Mouse (Mus musculus) bone marrow, adult 2 months (tissue): ENCODE measurements around the gene Tssk3. TPM values are rescaled to one million over a fixed set of nuclear protein-coding genes. Genes with fewer than 3 reads are reported as not detected.

Experiments used
- H3K27ac ChIP-seq: fragments of 200-500 bp; 2 replicates; pipeline ENCODE4 v1.5.1; 2012; ENCODE audit warnings: low read depth, mild to moderate bottlenecking, control low read depth, inconsistent platforms, low read length; ENCODE audit not compliant: control insufficient read depth, poor library complexity, insufficient read depth
- H3K4me1 ChIP-seq: fragments of 200-500 bp; 2 replicates; pipeline ENCODE4 v1.6.1; 2011; ENCODE audit warnings: low read length; ENCODE audit not compliant: control insufficient read depth, insufficient read depth
- H3K4me3 ChIP-seq: fragments of 200-500 bp; replicated peaks from 2 replicates; pipeline ENCODE3; 2011; ENCODE audit warnings: mild to moderate bottlenecking, low read depth, low read length, control low read depth; ENCODE audit not compliant: control insufficient read depth
- CTCF ChIP-seq: fragments of 200-500 bp; IDR thresholded peaks from 2 replicates; pipeline ENCODE4 v1.5.1; 2011; ENCODE audit warnings: low read length, control low read depth; ENCODE audit not compliant: control insufficient read depth, insufficient read depth
- POLR2A ChIP-seq: fragments of 200-500 bp; IDR thresholded peaks from 2 replicates; pipeline ENCODE4 v1.6.1; 2011; ENCODE audit warnings: low read depth, mild to moderate bottlenecking, control low read depth, low read length, borderline replicate concordance; ENCODE audit not compliant: control insufficient read depth
- WGBS: fragments of 180-500 bp; shearing (Covaris S2); methylation state at CpG from one replicate; pipeline ENCODE4 v1.1.7; 2018; 5-methylcytosine and 5-hydroxymethylcytosine counted together
- polyA plus RNA-seq: library from polyadenylated mRNA; stranded (reverse); fragments of >200 nt; gene quantifications from 2 replicates; pipeline ENCODE4 v1.2.4, GENCODE M21; 2011; ENCODE audit warnings: low replicate concordance; ENCODE audit not compliant: missing spikeins, insufficient read depth, insufficient read length

Gene Tssk3
- polyA plus RNA-seq, 1 experiment: not detected

DNA sequence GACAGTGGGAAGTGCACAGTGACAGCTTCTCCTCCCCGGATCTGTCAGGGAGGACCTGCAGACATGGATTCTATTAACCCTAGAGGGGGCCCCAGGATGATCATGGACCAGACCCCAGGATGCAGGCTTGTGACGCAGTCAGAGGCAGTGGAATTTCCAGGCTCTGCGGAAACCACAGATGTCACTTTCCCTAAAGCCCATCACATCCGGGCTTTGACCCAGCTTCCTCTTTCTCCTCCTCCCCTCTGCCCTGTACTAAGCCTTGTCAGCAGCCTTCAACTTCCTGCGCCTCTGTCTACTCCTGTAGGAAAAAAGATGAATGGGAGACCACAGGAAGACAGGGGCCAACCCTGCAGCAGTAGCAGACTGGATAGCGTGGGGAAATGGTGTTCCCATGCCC is 5.8 kb upstream of the Tssk3 start:
- H3K27ac ChIP-seq: 0 out of 2 replicates have a peak overlapping the region, but pooled peaks have one; percentile 28
- H3K4me3 ChIP-seq: peak overlapping the region; percentile 7
- peak; percentile 0; the same call in 1 of the 2 replicates for TF ChIP-seq CTCF
- no peak for TF ChIP-seq POLR2A
- WGBS: 2% methylated on average over 6 of the region's 6 CpGs
- H3K4me1 ChIP-seq: peaks cover 6% of the 10 kb centered on the region

DNA sequence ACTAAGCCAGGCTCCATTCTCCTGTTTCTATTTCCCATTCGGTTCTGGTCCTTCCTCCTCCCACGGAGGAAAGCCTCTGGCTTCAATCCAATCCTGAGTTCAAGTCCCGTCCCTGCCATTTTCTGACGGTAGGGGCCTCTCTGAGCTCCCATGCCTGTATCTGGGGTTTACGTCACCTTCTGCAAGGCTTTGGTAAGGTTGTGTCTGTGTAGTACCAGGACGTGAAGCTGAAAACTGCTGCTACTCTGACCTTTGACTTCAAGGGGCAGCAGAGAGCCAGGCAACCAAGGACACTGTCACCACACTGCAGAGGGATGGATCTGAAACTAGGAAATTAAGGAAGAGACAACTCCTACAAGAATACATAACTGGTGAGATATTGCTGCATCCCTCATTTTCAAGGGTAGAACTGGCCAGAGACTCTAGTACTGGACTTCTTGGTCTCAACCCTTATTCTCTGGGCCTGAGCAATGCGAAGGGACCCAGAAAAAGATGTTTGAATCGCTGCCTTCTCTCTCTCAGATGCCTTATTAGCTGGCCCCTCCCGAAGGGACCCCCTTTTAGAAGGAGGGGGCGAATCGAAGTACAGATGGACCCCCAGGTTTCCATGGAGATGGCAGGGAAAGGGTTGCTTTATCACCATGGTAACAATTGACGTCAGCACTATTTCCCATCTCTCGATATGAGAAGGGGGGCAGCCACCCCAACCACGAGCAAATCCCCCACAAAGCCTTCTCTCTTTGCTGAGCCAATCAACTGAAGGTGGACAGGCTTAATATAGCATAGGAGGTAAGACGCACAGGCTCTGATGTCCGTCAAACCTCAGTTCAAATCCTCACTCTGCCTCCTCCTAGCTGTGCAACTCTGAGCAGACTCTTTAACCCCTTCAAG is 5.1 kb upstream of the Tssk3 start:
- peak overlapping the region; percentile 7 for H3K4me3 ChIP-seq

DNA sequence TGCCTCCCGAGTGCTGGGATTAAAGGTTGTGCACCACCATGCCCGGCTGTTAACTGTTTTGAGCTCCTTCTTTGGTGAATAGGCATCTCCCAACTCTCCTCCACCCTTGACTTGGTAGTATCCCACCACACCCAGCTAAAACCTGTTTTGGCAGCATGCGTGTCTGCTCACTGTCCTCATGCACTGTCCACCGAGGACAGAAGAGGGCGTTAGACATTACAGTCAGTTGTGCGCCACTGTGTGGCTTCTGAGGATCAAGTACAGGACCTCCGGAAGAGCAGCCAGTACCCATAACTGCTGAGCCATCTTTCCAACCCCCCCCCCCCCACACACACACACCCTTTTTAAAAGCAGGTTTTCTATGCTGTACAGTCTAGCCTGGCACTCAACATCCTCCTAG is 3.9 kb upstream of the Tssk3 start:
- 62% methylated on average over 7 of the region's 7 CpGs for WGBS
- Histone ChIP-seq H3K4me1 (peaks cover 6% of the 10 kb centered on the region), H3K27ac (no peak overlapping the region), H3K4me3 (no peak overlapping the region)
- no peak for TF ChIP-seq POLR2A
- no peak for TF ChIP-seq CTCF

More for the DNA sequence above, 5.1 kb upstream of the Tssk3 start:
- TF ChIP-seq CTCF: peak; percentile 70
- TF ChIP-seq POLR2A: no peak
- Histone ChIP-seq H3K27ac (0 out of 2 replicates have a peak overlapping the region, but pooled peaks have one; percentile 28), H3K4me1 (peaks cover 6% of the 10 kb centered on the region)
- 11% methylated on average over 16 of the region's 16 CpGs for WGBS

DNA sequence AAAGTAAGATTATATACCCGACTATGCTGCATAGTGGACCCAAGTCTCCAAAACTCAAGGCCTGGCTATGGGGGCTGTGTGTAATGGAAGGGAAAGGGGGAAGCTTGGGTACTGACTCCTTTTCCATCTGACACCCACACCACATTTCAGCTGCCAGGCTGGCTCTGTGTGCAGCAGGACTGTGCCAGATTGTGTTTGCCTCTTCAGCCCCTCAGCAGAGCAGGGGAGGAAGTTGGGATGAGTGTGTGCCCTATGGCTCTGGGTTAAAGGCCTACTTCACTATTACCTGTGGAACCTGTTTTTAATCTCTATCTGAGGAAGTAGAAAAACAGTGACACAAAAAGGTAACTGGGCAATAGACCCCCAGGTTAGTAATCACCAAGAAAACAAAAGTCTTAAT is 9.7 kb downstream of the Tssk3 start:
- no peak overlapping the region for H3K4me3 ChIP-seq
- WGBS: 83% methylated on average over 1 of the region's 1 CpGs
- no peak for TF ChIP-seq POLR2A
- no peak for TF ChIP-seq CTCF

DNA sequence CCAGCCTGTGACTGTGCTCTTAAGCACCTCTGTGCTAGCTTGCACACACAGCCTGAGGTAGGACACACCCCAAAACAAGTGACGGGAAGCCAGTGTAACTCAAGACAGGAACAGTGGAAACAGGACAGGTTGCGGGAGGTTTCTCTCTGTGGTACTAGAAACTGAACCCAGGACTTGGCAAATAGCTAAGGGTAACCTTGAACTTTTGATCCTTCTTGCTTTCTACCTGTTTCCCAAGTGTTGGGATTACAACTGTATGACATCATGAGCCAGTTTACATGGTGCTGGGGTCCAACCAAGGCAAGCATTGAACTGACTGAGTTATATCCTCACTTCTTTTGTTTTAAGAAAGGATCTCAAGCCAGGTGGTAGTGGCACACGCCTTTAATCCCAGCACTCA is 11.0 kb downstream of the Tssk3 start:
- no peaks in the 10 kb centered on the region for H3K4me1 ChIP-seq
- no peak overlapping the region for H3K27ac ChIP-seq
- WGBS: 91% methylated on average over 3 of the region's 3 CpGs
- TF ChIP-seq POLR2A: no peak
- no peak for TF ChIP-seq CTCF
- no peak overlapping the region for H3K4me3 ChIP-seq

More for the DNA sequence above, 9.7 kb downstream of the Tssk3 start:
- Histone ChIP-seq H3K27ac (no peak overlapping the region), H3K4me1 (no peaks in the 10 kb centered on the region)

DNA sequence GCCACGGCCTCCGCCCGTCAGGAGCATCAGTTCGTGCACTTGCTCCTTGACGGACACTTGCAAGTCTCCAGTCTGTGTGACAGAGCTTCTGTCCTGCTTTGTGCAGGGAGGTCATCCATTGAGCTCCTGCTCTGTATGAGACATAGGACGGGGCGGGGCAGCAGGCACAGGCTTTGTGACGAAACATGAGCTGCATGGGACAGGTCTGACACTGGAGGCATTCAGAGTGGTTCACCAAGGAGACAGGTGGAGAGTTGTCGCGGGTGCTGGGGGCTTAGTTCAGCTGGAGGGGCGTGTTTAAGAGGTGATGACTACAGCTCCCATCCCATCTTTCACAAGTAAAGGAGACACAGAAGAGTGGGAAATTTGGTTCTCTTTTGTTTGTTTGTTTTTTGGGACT is 14.8 kb downstream of the Tssk3 start:
- TF ChIP-seq CTCF (no peak), POLR2A (no peak)
- Histone ChIP-seq H3K27ac (no peak overlapping the region), H3K4me3 (no peak overlapping the region), H3K4me1 (no peaks in the 10 kb centered on the region)
- 88% methylated on average over 11 of the region's 11 CpGs for WGBS

DNA sequence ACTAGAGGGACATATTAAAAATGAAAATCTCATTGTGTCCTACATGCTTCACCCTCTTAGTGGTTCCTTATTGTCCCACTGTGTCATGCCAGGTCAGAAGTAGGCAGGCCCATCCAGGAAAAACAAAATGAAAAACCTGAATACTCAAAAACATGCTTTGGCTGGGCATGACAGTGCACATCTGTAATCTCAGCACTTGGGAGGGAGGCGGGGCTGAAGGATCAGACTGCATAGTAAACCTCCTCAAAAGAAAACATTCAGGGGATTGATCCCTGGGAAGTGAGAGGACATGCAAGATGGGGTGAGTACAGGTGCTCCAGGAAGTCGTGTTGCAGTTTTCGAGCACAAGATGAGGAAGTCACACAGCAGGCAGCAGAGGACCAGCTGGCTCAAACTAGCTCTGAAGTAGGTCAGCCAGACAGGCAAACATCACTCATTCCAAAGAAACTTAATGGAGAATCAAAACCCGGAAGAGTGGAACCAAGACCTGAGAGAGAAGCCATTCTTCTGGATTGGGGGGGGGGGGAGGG is 26.5 kb downstream of the Tssk3 start:
- WGBS: 52% methylated on average over 4 of the region's 4 CpGs
- TF ChIP-seq POLR2A (no peak), CTCF (no peak)
- H3K4me3 ChIP-seq: peak overlapping the region; percentile 47
- peaks cover 7% of the 10 kb centered on the region; the same call in 1 of the 2 replicates for H3K4me1 ChIP-seq
- H3K27ac ChIP-seq: peak overlapping the region; percentile 97
